Mouse (Mus musculus): ENCODE data around the gene Gse1. TPM values are rescaled to one million over a fixed set of nuclear protein-coding genes. Genes with fewer than 3 reads are reported as not detected.

Gene Gse1
- polyA plus RNA-seq, 1 experiment from 2014 or later, result 10.2 TPM

- H3K4me1 ChIP-seq (replicated peaks; ENCODE audit: control insufficient read depth, insufficient read depth, low read length), result peaks cover 55% of the 10 kb centered on the region
- no peaks in the 10 kb centered on the region for H3K9me3 ChIP-seq (ENCODE audit: control insufficient read depth, low read length)
- no peak for ATAC-seq (ENCODE audit: low read depth)
- no peak overlapping the region for H3K4me2 ChIP-seq (ENCODE audit: low read depth, low read length)
- H3K36me3 ChIP-seq (ENCODE audit: control insufficient read depth, insufficient read depth, low read length), result no peaks in the 10 kb centered on the region
- H3K4me3 ChIP-seq (ENCODE audit: low read length), result no peak overlapping the region
- no peak overlapping the region for H3K9ac ChIP-seq (ENCODE audit: low read length)
- no peak overlapping the region for H3K27ac ChIP-seq (ENCODE audit: low read length)
- WGBS, result 74% methylated on average over 6 of the region's 6 CpGs
- no peaks in the 10 kb centered on the region for H3K27me3 ChIP-seq (ENCODE audit: control insufficient read depth, insufficient read depth, low read depth, low read length)
Measured at GRCm38 (mm10) chr8:120188510-120188909, 39.7 kb upstream of the Gse1 start.

DNA sequence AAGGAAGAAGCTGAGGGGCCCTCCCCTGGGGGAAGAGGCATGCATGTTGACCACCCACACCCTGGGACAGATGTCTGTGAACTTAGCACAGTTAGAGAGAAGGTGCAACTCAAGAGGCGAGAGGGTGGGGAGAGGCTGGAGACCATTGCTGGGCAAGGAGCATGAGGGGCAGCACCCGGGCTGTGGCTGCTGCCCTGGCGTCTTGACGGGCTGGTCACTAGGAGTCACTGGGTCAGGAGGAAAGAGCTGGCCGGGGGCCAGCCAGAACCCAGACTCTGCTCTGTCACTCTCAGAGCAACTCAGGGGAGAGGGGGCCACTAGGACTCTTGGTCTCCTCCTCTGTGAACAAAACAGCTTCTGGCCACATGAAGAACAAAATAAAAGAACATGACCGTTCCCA lies 38.8 kb upstream of the Gse1 start:
- Histone ChIP-seq H3K4me3 (ENCODE audit: low read length) (no peak overlapping the region), H3K9ac (ENCODE audit: low read length) (no peak overlapping the region), H3K27me3 (ENCODE audit: control insufficient read depth, insufficient read depth, low read depth, low read length) (no peaks in the 10 kb centered on the region), H3K4me1 (replicated peaks; ENCODE audit: control insufficient read depth, insufficient read depth, low read length) (peaks cover 50% of the 10 kb centered on the region), H3K4me2 (ENCODE audit: low read depth, low read length) (no peak overlapping the region), H3K27ac (ENCODE audit: low read length) (no peak overlapping the region), H3K9me3 (ENCODE audit: control insufficient read depth, low read length) (no peaks in the 10 kb centered on the region), H3K36me3 (ENCODE audit: control insufficient read depth, insufficient read depth, low read length) (no peaks in the 10 kb centered on the region)
- ATAC-seq (ENCODE audit: low read depth), result no peak
- WGBS, result 57% methylated on average over 6 of the region's 6 CpGs

- no peak; the same call in 1 of the 2 replicates for ATAC-seq (ENCODE audit: low read depth)
- H3K27ac ChIP-seq (ENCODE audit: low read length), result peak overlapping the region; percentile 95
- H3K27me3 ChIP-seq (ENCODE audit: control insufficient read depth, insufficient read depth, low read depth, low read length), result no peaks in the 10 kb centered on the region
- H3K4me2 ChIP-seq (ENCODE audit: low read depth, low read length), result peak overlapping the region; percentile 6; the same call in 1 of the 2 replicates
- H3K4me1 ChIP-seq (replicated peaks; ENCODE audit: control insufficient read depth, insufficient read depth, low read length), result peaks cover 43% of the 10 kb centered on the region
- no peaks in the 10 kb centered on the region for H3K36me3 ChIP-seq (ENCODE audit: control insufficient read depth, insufficient read depth, low read length)
- WGBS, result 71% methylated on average over 17 of the region's 17 CpGs
- no peak overlapping the region for H3K4me3 ChIP-seq (ENCODE audit: low read length)
- peak overlapping the region; percentile 24 for H3K9ac ChIP-seq (ENCODE audit: low read length)
- no peaks in the 10 kb centered on the region for H3K9me3 ChIP-seq (ENCODE audit: control insufficient read depth, low read length)
Measured at GRCm38 (mm10) chr8:120190107-120190809, 38.0 kb upstream of the Gse1 start.

DNA sequence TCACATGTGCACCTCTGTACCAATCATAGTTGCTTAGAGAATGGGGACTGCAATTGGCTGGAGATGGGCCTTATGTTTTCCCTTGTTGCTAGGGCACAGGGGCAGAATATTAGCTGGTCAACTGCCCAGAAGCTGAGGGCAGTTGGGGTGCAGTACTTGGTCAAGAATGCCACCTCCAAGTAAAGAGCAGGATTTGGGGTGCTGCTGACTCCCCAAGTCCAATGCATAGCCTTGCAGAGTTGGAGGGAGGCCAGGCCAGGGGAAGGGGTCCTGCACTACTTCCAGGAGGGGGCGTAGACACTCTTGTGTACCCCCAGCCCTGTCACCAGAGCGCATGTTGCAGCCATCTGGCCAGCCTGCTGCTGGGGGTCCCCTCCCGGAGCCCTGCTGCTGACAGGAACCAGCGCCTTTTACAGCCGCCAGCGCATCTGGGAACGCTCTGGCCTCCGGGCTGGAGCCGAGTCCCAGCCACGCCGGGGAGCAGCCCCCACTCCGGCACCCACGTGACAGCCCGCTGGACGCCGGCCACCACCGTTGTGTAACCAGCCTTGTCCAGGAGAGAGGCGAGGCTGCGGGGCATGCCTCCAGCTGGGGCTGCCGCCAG lies 37.3 kb upstream of the Gse1 start:
- H3K36me3 ChIP-seq (ENCODE audit: control insufficient read depth, insufficient read depth, low read length), result no peaks in the 10 kb centered on the region
- ATAC-seq (ENCODE audit: low read depth), result peak; percentile 93
- H3K4me1 ChIP-seq (replicated peaks; ENCODE audit: control insufficient read depth, insufficient read depth, low read length), result peaks cover 36% of the 10 kb centered on the region
- H3K4me2 ChIP-seq (ENCODE audit: low read depth, low read length), result peak overlapping the region; percentile 55
- 15% methylated on average over 20 of the region's 20 CpGs for WGBS
- no peaks in the 10 kb centered on the region for H3K9me3 ChIP-seq (ENCODE audit: control insufficient read depth, low read length)
- H3K4me3 ChIP-seq (ENCODE audit: low read length), result no peak overlapping the region
- H3K27ac ChIP-seq (ENCODE audit: low read length), result peak overlapping the region; percentile 95
- no peaks in the 10 kb centered on the region for H3K27me3 ChIP-seq (ENCODE audit: control insufficient read depth, insufficient read depth, low read depth, low read length)
- peak overlapping the region; percentile 58 for H3K9ac ChIP-seq (ENCODE audit: low read length)

- H3K27me3 ChIP-seq (ENCODE audit: control insufficient read depth, insufficient read depth, low read depth, low read length), result no peaks in the 10 kb centered on the region
- 45% methylated on average over 5 of the region's 5 CpGs for WGBS
- H3K36me3 ChIP-seq (ENCODE audit: control insufficient read depth, insufficient read depth, low read length), result no peaks in the 10 kb centered on the region
- H3K9me3 ChIP-seq (ENCODE audit: control insufficient read depth, low read length), result no peaks in the 10 kb centered on the region
- H3K4me2 ChIP-seq (ENCODE audit: low read depth, low read length), result 0 out of 2 replicates have a peak overlapping the region, but pooled peaks have one; percentile 20
- peak overlapping the region; percentile 95 for H3K27ac ChIP-seq (ENCODE audit: low read length)
- H3K9ac ChIP-seq (ENCODE audit: low read length), result peak overlapping the region; percentile 58
- peaks cover 29% of the 10 kb centered on the region for H3K4me1 ChIP-seq (replicated peaks; ENCODE audit: control insufficient read depth, insufficient read depth, low read length)
- no peak overlapping the region for H3K4me3 ChIP-seq (ENCODE audit: low read length)
- ATAC-seq (ENCODE audit: low read depth), result peak; percentile 25
Measured at GRCm38 (mm10) chr8:120191633-120192032, 36.6 kb upstream of the Gse1 start.

GRCm38 (mm10) chr8:120192118-120192517 lies 36.1 kb upstream of the Gse1 start:
- Histone ChIP-seq H3K27ac (ENCODE audit: low read length) (peak overlapping the region; percentile 95), H3K4me3 (ENCODE audit: low read length) (no peak overlapping the region), H3K27me3 (ENCODE audit: control insufficient read depth, insufficient read depth, low read depth, low read length) (no peaks in the 10 kb centered on the region), H3K4me1 (replicated peaks; ENCODE audit: control insufficient read depth, insufficient read depth, low read length) (peaks cover 27% of the 10 kb centered on the region), H3K36me3 (ENCODE audit: control insufficient read depth, insufficient read depth, low read length) (no peaks in the 10 kb centered on the region), H3K9me3 (ENCODE audit: control insufficient read depth, low read length) (no peaks in the 10 kb centered on the region), H3K4me2 (ENCODE audit: low read depth, low read length) (no peak overlapping the region), H3K9ac (ENCODE audit: low read length) (no peak overlapping the region)
- no peak for ATAC-seq (ENCODE audit: low read depth)
- WGBS, result 93% methylated on average over 5 of the region's 5 CpGs

- H3K27ac ChIP-seq (ENCODE audit: low read length), result no peak overlapping the region
- 76% methylated on average over 6 of the region's 6 CpGs for WGBS
Measured at GRCm38 (mm10) chr8:120201351-120201750, 26.9 kb upstream of the Gse1 start.

DNA sequence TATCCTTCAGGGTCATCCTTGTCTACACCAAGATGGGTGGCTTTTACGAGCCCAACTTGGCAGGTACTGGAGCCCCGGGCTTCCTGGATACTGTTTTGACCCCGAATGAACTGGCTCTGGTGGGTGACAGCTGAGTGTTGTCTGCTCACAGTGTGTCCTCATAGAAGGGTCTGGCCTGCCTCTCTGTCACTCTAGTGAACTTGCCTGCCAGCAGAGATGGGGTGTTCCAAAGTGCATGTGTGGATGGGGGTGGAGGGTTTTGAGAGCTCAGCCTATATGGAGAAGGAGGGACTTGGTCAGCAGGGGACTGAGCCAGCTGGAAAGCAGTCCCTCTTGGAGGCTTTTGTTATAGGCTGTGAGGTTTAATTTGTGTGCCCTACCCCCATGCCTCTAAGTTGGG lies 25.7 kb upstream of the Gse1 start:
- H3K27ac ChIP-seq (ENCODE audit: low read length), result 0 out of 2 replicates have a peak overlapping the region, but pooled peaks have one; percentile 30

More at GRCm38 (mm10) chr8:120201351-120201750, 26.9 kb upstream of the Gse1 start:
- Histone ChIP-seq H3K4me3 (ENCODE audit: low read length) (no peak overlapping the region), H3K4me2 (ENCODE audit: low read depth, low read length) (no peak overlapping the region), H3K27me3 (ENCODE audit: control insufficient read depth, insufficient read depth, low read depth, low read length) (no peaks in the 10 kb centered on the region), H3K9ac (ENCODE audit: low read length) (no peak overlapping the region), H3K36me3 (ENCODE audit: control insufficient read depth, insufficient read depth, low read length) (no peaks in the 10 kb centered on the region), H3K4me1 (replicated peaks; ENCODE audit: control insufficient read depth, insufficient read depth, low read length) (peaks cover 24% of the 10 kb centered on the region), H3K9me3 (ENCODE audit: control insufficient read depth, low read length) (peaks cover 9% of the 10 kb centered on the region)
- ATAC-seq (ENCODE audit: low read depth), result no peak

DNA sequence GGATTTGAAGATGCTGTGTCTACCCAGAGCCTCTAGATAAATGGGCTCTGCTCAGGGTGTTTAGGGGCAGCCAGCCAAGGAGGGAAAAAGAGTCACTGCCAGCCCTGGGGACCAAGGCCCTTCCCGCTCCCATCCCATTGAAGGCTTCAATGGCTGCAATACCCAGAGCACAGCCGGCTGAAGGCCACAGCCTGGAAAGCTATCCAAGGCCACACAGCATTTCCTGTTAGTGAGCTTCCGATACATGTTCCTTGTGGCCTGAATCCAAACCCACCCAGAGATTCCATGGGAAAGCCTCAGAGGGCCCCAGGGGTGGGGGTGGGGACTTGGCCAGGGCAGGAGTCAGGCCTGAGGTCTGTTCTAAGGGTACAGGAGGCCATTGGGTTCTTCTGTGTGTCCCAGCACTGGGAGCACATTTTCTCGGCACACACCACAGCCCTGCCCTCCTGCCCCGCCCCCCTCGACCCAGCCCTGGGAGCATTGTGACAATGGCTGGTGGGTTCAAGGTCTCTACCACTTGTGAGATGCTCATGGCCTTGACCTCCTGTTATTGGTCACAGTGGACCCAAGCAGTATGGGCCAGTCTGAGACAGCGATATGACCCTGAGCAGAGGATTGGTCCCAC lies 23.4 kb upstream of the Gse1 start:
- peak overlapping the region; percentile 35 for H3K27ac ChIP-seq (ENCODE audit: low read length)
- no peak overlapping the region for H3K9ac ChIP-seq (ENCODE audit: low read length)
- peaks cover 26% of the 10 kb centered on the region for H3K4me1 ChIP-seq (replicated peaks; ENCODE audit: control insufficient read depth, insufficient read depth, low read length)
- no peaks in the 10 kb centered on the region for H3K27me3 ChIP-seq (ENCODE audit: control insufficient read depth, insufficient read depth, low read depth, low read length)
- H3K4me3 ChIP-seq (ENCODE audit: low read length), result no peak overlapping the region
- 42% methylated on average over 7 of the region's 7 CpGs for WGBS
- ATAC-seq (ENCODE audit: low read depth), result peak; percentile 59
- no peaks in the 10 kb centered on the region for H3K36me3 ChIP-seq (ENCODE audit: control insufficient read depth, insufficient read depth, low read length)
- H3K9me3 ChIP-seq (ENCODE audit: control insufficient read depth, low read length), result peaks cover 6% of the 10 kb centered on the region
- H3K4me2 ChIP-seq (ENCODE audit: low read depth, low read length), result no peak overlapping the region

More for the DNA sequence above, 25.7 kb upstream of the Gse1 start:
- no peak overlapping the region for H3K4me2 ChIP-seq (ENCODE audit: low read depth, low read length)
- H3K4me1 ChIP-seq (replicated peaks; ENCODE audit: control insufficient read depth, insufficient read depth, low read length), result peaks cover 24% of the 10 kb centered on the region
- WGBS, result 40% methylated on average over 3 of the region's 3 CpGs
- H3K9me3 ChIP-seq (ENCODE audit: control insufficient read depth, low read length), result peaks cover 9% of the 10 kb centered on the region
- H3K36me3 ChIP-seq (ENCODE audit: control insufficient read depth, insufficient read depth, low read length), result no peaks in the 10 kb centered on the region
- peak; percentile 91 for ATAC-seq (ENCODE audit: low read depth)
- H3K9ac ChIP-seq (ENCODE audit: low read length), result no peak overlapping the region
- no peak overlapping the region for H3K4me3 ChIP-seq (ENCODE audit: low read length)
- no peaks in the 10 kb centered on the region for H3K27me3 ChIP-seq (ENCODE audit: control insufficient read depth, insufficient read depth, low read depth, low read length)
